Mouse (Mus musculus): ENCODE data around the gene Vwa7.
A peak's percentile ranks its signal among the peaks of the same experiment; 100 is the strongest.

Gene Vwa7

GRCm38 (mm10) chr17:35064951-35065947 lies 48.9 kb downstream of the Vwa7 start, which contains the start of gene Ly6g6c:
Ly6g6c (plus strand) TSS chr17:35065388.
- peak; percentile 86 for DNase-seq (ENCODE audit: low spot score)

- no peak for DNase-seq (ENCODE audit: low spot score)
Measured at GRCm38 (mm10) chr17:35066084-35066483, 49.7 kb downstream of the Vwa7 start, which contains the start of gene Mpig6b. Mpig6b (minus strand) TSS chr17:35066184.

- peak; percentile 58 for DNase-seq (ENCODE audit: low spot score)
Measured at GRCm38 (mm10) chr17:35068213-35068914, 52.0 kb downstream of the Vwa7 start.

- DNase-seq (ENCODE audit: low spot score) = peak; percentile 36
Measured at GRCm38 (mm10) chr17:35070556-35071229, 54.3 kb downstream of the Vwa7 start.

GRCm38 (mm10) chr17:35071454-35071853 lies 55.1 kb downstream of the Vwa7 start:
- DNase-seq (ENCODE audit: low spot score) = no peak

GRCm38 (mm10) chr17:35074097-35074496 lies 57.7 kb downstream of the Vwa7 start:
- no peak for DNase-seq (ENCODE audit: low spot score)
